Mouse (Mus musculus): ENCODE data around the gene Gm20547. TPM values are rescaled to one million over a fixed set of nuclear protein-coding genes. Genes with fewer than 3 reads are reported as not detected.
"Not testable (repeated sequence)": the region's sequence is repeated elsewhere in the genome, so short reads cannot be mapped to it uniquely, and the experiment has no call there.

Gene Gm20547
- polyA plus RNA-seq, 1 experiment = not detected

GRCm38 (mm10) chr17:34847192-34847591, 34.6 kb downstream of the Gm20547 start:
- 88% methylated on average over 6 of the region's 6 CpGs for WGBS
- DNase-seq = no peak
- Histone ChIP-seq H3K4me3 (replicated peaks; ENCODE audit: extremely low read depth, low read depth, low read length) (no peak overlapping the region), H3K4me1 (ENCODE audit: control insufficient read depth, insufficient read depth, low read length) (0 out of 2 replicates have a peak, but pooled peaks cover 3% of the 10 kb centered on the region)
- TF ChIP-seq POLR2A (IDR thresholded peaks at IDR 0.05; ENCODE audit: borderline replicate concordance, extremely low read depth, low read depth, low read length) = no peak
- TF ChIP-seq CTCF (IDR thresholded peaks at IDR 0.05; ENCODE audit: insufficient read depth, low read length) = no peak

- no peak for DNase-seq
- H3K4me3 ChIP-seq (replicated peaks; ENCODE audit: extremely low read depth, low read depth, low read length) = no peak overlapping the region
- TF ChIP-seq CTCF (IDR thresholded peaks at IDR 0.05; ENCODE audit: insufficient read depth, low read length) = no peak
- no peak for TF ChIP-seq POLR2A (IDR thresholded peaks at IDR 0.05; ENCODE audit: borderline replicate concordance, extremely low read depth, low read depth, low read length)
- 0 out of 2 replicates have a peak, but pooled peaks cover 3% of the 10 kb centered on the region for H3K4me1 ChIP-seq (ENCODE audit: control insufficient read depth, insufficient read depth, low read length)
- WGBS = 94% methylated on average over 13 of the region's 13 CpGs
Measured at GRCm38 (mm10) chr17:34844884-34845283, 37.0 kb downstream of the Gm20547 start.

GRCm38 (mm10) chr17:34840736-34841307, 41.0 kb downstream of the Gm20547 start:
- peaks cover 8% of the 10 kb centered on the region for H3K4me1 ChIP-seq (ENCODE audit: control insufficient read depth, insufficient read depth, low read length)
- no peak for DNase-seq
- no peak overlapping the region for H3K4me3 ChIP-seq (replicated peaks; ENCODE audit: extremely low read depth, low read depth, low read length)
- 78% methylated on average over 6 of the region's 6 CpGs for WGBS
- TF ChIP-seq CTCF (IDR thresholded peaks at IDR 0.05; ENCODE audit: insufficient read depth, low read length) (no peak), POLR2A (IDR thresholded peaks at IDR 0.05; ENCODE audit: borderline replicate concordance, extremely low read depth, low read depth, low read length) (no peak)

- DNase-seq = no peak
- 86% methylated on average over 7 of the region's 7 CpGs for WGBS
- Histone ChIP-seq H3K4me1 (ENCODE audit: control insufficient read depth, insufficient read depth, low read length) (peaks cover 11% of the 10 kb centered on the region), H3K4me3 (replicated peaks; ENCODE audit: extremely low read depth, low read depth, low read length) (no peak overlapping the region)
- TF ChIP-seq POLR2A (IDR thresholded peaks at IDR 0.05; ENCODE audit: borderline replicate concordance, extremely low read depth, low read depth, low read length) = no peak
- no peak for TF ChIP-seq CTCF (IDR thresholded peaks at IDR 0.05; ENCODE audit: insufficient read depth, low read length)
Measured at GRCm38 (mm10) chr17:34838785-34839184, 43.1 kb downstream of the Gm20547 start.

GRCm38 (mm10) chr17:34837464-34838324, 44.1 kb downstream of the Gm20547 start:
- no peak for DNase-seq
- 37% methylated on average over 43 of the region's 43 CpGs for WGBS
- Histone ChIP-seq H3K4me1 (ENCODE audit: control insufficient read depth, insufficient read depth, low read length) (peaks cover 11% of the 10 kb centered on the region), H3K4me3 (replicated peaks; ENCODE audit: extremely low read depth, low read depth, low read length) (peak overlapping the region; percentile 92)
- no peak for TF ChIP-seq POLR2A (IDR thresholded peaks at IDR 0.05; ENCODE audit: borderline replicate concordance, extremely low read depth, low read depth, low read length)
- TF ChIP-seq CTCF (IDR thresholded peaks at IDR 0.05; ENCODE audit: insufficient read depth, low read length) = no peak

GRCm38 (mm10) chr17:34836856-34837221, 45.0 kb downstream of the Gm20547 start, which contains the start of the genes Stk19 and Dxo:
TSS of gene Stk19 (minus strand) at chr17:34836945.
TSS of gene Dxo (plus strand) at chr17:34837019.
- Histone ChIP-seq H3K4me3 (replicated peaks; ENCODE audit: extremely low read depth, low read depth, low read length) (peak within 1 kb of the TSS; percentile 92), H3K4me1 (ENCODE audit: control insufficient read depth, insufficient read depth, low read length) (peaks cover 11% of the 10 kb centered on the region)
- WGBS = under 1% methylated on average over 40 of the region's 40 CpGs
- TF ChIP-seq CTCF (IDR thresholded peaks at IDR 0.05; ENCODE audit: insufficient read depth, low read length) (no peak), POLR2A (IDR thresholded peaks at IDR 0.05; ENCODE audit: borderline replicate concordance, extremely low read depth, low read depth, low read length) (peak; percentile 88)
- peak; percentile 97 for DNase-seq

GRCm38 (mm10) chr17:34836155-34836855, 45.5 kb downstream of the Gm20547 start:
- WGBS = 4% methylated on average over 48 of the region's 48 CpGs
- no peak for DNase-seq
- peaks cover 11% of the 10 kb centered on the region for H3K4me1 ChIP-seq (ENCODE audit: control insufficient read depth, insufficient read depth, low read length)
- peak overlapping the region; percentile 83 for H3K4me3 ChIP-seq (replicated peaks; ENCODE audit: extremely low read depth, low read depth, low read length)
- no peak for TF ChIP-seq CTCF (IDR thresholded peaks at IDR 0.05; ENCODE audit: insufficient read depth, low read length)

- WGBS = 97% methylated on average over 1 of the region's 1 CpGs
- not testable (repeated sequence) for H3K4me1 ChIP-seq (ENCODE audit: control insufficient read depth, insufficient read depth, low read length); H3K4me3 ChIP-seq (replicated peaks; ENCODE audit: extremely low read depth, low read depth, low read length); DNase-seq
Measured at GRCm38 (mm10) chr17:34830776-34831175, 51.1 kb downstream of the Gm20547 start.

- TF ChIP-seq POLR2A (IDR thresholded peaks at IDR 0.05; ENCODE audit: borderline replicate concordance, extremely low read depth, low read depth, low read length) (no peak), CTCF (IDR thresholded peaks at IDR 0.05; ENCODE audit: insufficient read depth, low read length) (no peak)
- Histone ChIP-seq H3K4me1 (ENCODE audit: control insufficient read depth, insufficient read depth, low read length) (no peaks in the 10 kb centered on the region), H3K4me3 (replicated peaks; ENCODE audit: extremely low read depth, low read depth, low read length) (no peak overlapping the region)
- no peak for DNase-seq
- 73% methylated on average over 7 of the region's 7 CpGs for WGBS
Measured at GRCm38 (mm10) chr17:34814818-34815370, 66.9 kb downstream of the Gm20547 start.

Data from lung, adult 2 months (tissue).